Mouse (Mus musculus) bone marrow macrophage, adult 2 months (primary cell): ENCODE results near the gene Mymx.

Source experiments
- CTCF ChIP-seq: IDR thresholded peaks from 2 replicates; pipeline ENCODE4 v1.5.1; 2012; ENCODE audit warnings: low read depth, mild to moderate bottlenecking, low read length, moderate library complexity
- POLR2A ChIP-seq: IDR thresholded peaks from 2 replicates; pipeline ENCODE4 v1.6.1; 2012; ENCODE audit warnings: mild to moderate bottlenecking, low read depth, low read length, borderline replicate concordance

DNA sequence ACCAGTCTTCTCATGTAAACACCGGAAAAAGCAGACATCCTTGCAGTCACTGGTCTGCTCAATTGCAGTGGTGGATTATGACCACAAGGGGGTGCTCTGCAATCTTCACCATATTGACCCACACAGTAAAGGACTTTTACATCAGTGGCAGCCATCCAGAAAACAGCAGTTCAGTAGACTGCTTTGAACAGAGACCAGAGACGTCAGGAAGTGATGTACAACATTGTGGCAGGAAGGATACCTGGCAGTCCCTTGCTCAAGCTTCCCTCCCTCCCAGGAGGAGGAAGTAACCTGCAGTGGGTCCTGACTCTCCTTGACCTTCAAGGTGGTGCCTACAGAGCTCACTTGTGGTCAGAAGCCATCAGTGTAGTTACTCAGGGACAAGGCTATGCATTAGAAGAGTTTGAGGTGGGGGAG lies 20.3 kb downstream of the Mymx start:
- TF ChIP-seq CTCF, result no peak
- TF ChIP-seq POLR2A, result no peak
